Mouse (Mus musculus) small intestine, adult 10 weeks (tissue): ENCODE measurements around the gene Pum1. TPM values are rescaled to one million over a fixed set of nuclear protein-coding genes. Genes with fewer than 3 reads are reported as not detected.

Experiments
- polyA plus RNA-seq: library from polyadenylated mRNA; stranded (reverse); fragments of 350-450 nt; fragmentation: Illumina TruSeq; extraction: RNeasy Lipid Tissue Mini Kit (QIAGEN cat#74804); gene quantifications from one replicate; pipeline ENCODE4 v1.2.3, GENCODE M21; 2014; ENCODE audit warnings: low replicate concordance

Pum1 gene
- polyA plus RNA-seq: 74.4 TPM

DNA sequence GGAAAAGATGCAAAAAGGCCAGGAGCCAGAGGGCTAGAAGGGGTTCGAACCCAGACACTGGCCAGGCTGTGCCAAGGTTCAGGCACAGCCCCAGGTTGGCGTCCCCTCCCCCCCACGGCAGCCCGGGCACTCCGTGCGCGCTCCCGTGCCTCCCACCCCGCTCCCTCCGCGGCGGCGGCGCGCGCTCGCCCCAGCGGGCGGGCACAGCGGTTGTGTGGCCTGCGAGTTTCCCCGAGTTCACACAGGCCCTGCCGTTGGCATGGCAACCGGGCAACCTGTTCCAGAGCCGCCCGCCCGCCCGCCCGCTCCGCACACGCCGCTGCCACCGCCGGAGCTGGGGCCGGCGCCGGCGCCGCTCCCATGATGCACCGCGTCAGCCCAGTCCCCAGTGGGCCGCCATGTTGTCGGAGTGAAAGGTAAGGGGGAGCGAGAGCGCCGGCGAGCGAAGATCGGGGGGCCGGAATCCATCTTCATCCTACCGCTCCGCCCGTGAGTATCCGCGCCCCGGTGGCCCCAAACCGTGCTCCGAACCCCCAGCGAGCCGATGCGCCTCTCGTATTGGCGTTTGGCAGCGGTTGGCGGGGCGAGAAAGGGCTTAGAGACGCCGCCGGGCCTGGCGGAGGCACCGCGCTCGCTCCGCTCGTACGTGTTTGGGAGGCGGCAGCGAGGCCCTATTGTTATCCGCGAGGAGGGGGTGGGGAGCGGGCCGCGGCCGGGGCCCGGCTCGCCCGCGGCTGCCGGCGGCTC is at the start of gene Pum1:
Gene Pum1, plus strand, starts transcription at position 343 of the 747 bp plus-strand sequence.

DNA sequence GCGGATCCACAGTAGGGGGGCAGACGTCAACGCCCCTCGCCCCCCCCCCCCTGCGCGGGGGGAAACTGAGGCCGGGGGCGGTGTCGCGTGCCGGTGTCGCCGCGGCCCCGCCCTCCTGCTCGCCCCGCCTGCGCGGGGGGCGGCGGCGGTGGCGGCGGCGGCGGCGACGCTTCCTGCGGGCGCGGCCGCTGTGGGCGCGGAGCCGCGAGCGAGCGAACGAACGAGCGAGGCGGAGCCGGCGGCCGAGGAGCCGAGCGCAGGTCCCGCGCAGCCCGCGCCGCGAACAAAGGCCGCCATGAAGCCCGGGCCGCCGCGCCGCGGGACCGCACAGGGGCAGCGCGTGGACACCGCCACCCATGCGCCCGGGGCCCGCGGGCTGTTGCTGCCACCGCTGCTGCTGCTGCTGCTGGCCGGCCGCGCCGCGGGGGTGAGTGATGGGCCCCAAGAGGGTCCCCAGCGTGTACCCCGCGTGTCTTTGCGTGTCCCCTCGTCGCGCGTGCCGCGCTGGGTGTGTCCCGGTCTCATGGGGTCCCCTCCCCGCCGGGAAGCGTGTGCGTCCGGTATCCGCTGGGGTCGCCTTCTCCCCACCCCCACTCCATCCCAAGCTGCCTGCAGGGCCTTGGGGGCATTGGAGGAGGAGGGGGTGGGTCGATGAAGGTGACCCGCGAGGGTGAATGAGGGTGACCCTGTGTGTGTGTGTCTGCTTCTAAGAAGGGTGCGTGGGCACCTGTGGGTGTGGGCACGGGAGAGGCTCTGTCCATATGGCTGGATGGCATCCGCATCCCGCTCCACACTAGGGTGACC is 129.5 kb downstream of the Pum1 start, which contains the start of gene Sdc3:
Gene Sdc3, plus strand, starts transcription at position 162 of the 804 bp plus-strand sequence.

Other genes with a start within 250 kb of the Pum1 start
- gene Nkain1, start 89.1 kb upstream of the Pum1 start, polyA plus RNA-seq: not detected
- 0.45 TPM for gene Sdc3, start 129.2 kb downstream of the Pum1 start, polyA plus RNA-seq
- 6.6 TPM for gene Laptm5, start 249.8 kb downstream of the Pum1 start, polyA plus RNA-seq